Mouse (Mus musculus) Patski (cell line): ENCODE data around the gene Smg9. TPM values are rescaled to one million over a fixed set of nuclear protein-coding genes. Genes with fewer than 3 reads are reported as not detected.

Source experiments
- ATAC-seq: fragments of 100-300 bp; one replicate; pipeline ENCODE4 v1.8.0; 2021
- CTCF ChIA-PET: fragments of 350-600 bp; sonication (Branson Sonifier 250); formaldehyde crosslinking; loops from one replicate; lab custom pipeline; 2022; ENCODE audit warnings: inconsistent platforms; lab: Charles Lee
- POLR2A ChIA-PET: fragments of 350-600 bp; sonication (Branson Sonifier 250); formaldehyde crosslinking; loops from one replicate; lab custom pipeline; 2022; ENCODE audit warnings: antibody characterized with exemption, inconsistent platforms; lab: Charles Lee
- DNase-seq: peaks from one replicate; pipeline ENCODE4 v3.0.0-alpha.2; 2011; ENCODE audit warnings: low read depth, low spot score
- H3K27me3 ChIP-seq: fragments of 371-371 bp; one replicate; pipeline ENCODE4 v1.5.1; 2021
- CTCF ChIP-seq: fragments of 100-300 bp; IDR thresholded peaks from one replicate; pipeline ENCODE4 v1.5.1; 2021
- in situ Hi-C: fragments of 300-500 bp; cut with MboI; formaldehyde crosslinking; loops from 3 replicates; pipeline ENCODE4 v1.11.1; 2018; ENCODE audit warnings: low pct_unique_long_range_greater_than_20kb, mixed read lengths
- polyA plus RNA-seq: library from polyadenylated mRNA; unstranded; gene quantifications from one replicate; pipeline ENCODE4 v1.2.3, GENCODE M21; 2021

Smg9 gene
- polyA plus RNA-seq, 1 experiment from 2014 or later = 26.6 TPM

- no peak for ATAC-seq
Observed at GRCm38 (mm10) chr7:24376456-24376855, 23.0 kb upstream of the Smg9 start.

GRCm38 (mm10) chr7:24377091-24377865 is 22.1 kb upstream of the Smg9 start:
- no peak for DNase-seq

More at GRCm38 (mm10) chr7:24376456-24376855, 23.0 kb upstream of the Smg9 start:
- ChIA-PET POLR2A (no interaction called here), CTCF (interaction anchor here (1.4 kb wide), 1 partner anchor 11 kb away, joined by 3 read pairs; no protein-coding TSS in a partner anchor)
- no peaks in the 10 kb centered on the region for H3K27me3 ChIP-seq
- DNase-seq = no peak
- TF ChIP-seq CTCF = no peak
- in situ Hi-C loops = no loop called here

GRCm38 (mm10) chr7:24378049-24378701 is 21.2 kb upstream of the Smg9 start:
- no peak for ATAC-seq
- CTCF ChIA-PET = interaction anchor here (1.0 kb wide), 1 partner anchor 14 kb away, joined by 4 read pairs; no protein-coding TSS in a partner anchor
- DNase-seq = no peak

More at GRCm38 (mm10) chr7:24377091-24377865, 22.1 kb upstream of the Smg9 start:
- no peak for ATAC-seq
- ChIA-PET POLR2A (no interaction called here), CTCF (interaction anchor here (1.0 to 1.4 kb wide), 2 partner anchors 12 to 14 kb away, joined by 3 to 4 read pairs; no protein-coding TSS in a partner anchor)
- in situ Hi-C loops = no loop called here
- H3K27me3 ChIP-seq = no peaks in the 10 kb centered on the region
- TF ChIP-seq CTCF = no peak

GRCm38 (mm10) chr7:24379934-24380333 is 19.5 kb upstream of the Smg9 start:
- CTCF ChIA-PET = no interaction called here
- TF ChIP-seq CTCF = no peak
- in situ Hi-C loops = no loop called here
- H3K27me3 ChIP-seq = no peaks in the 10 kb centered on the region
- POLR2A ChIA-PET = no interaction called here
- ATAC-seq = no peak
- DNase-seq = no peak

More at GRCm38 (mm10) chr7:24378049-24378701, 21.2 kb upstream of the Smg9 start:
- in situ Hi-C loops = no loop called here
- no peaks in the 10 kb centered on the region for H3K27me3 ChIP-seq
- POLR2A ChIA-PET = no interaction called here
- TF ChIP-seq CTCF = no peak

GRCm38 (mm10) chr7:24380370-24380769 is 19.0 kb upstream of the Smg9 start:
- in situ Hi-C loops = no loop called here
- DNase-seq (no peak), ATAC-seq (no peak)
- TF ChIP-seq CTCF = no peak
- ChIA-PET CTCF (no interaction called here), POLR2A (no interaction called here)
- H3K27me3 ChIP-seq = no peaks in the 10 kb centered on the region

GRCm38 (mm10) chr7:24382730-24383372 is 16.6 kb upstream of the Smg9 start:
- ATAC-seq (no peak), DNase-seq (no peak)
- H3K27me3 ChIP-seq = no peaks in the 10 kb centered on the region
- TF ChIP-seq CTCF = no peak
- ChIA-PET POLR2A (no interaction called here), CTCF (interaction anchor here (2.6 to 3.3 kb wide), 2 partner anchors 18 to 24 kb away, joined by 15 to 26 read pairs; no protein-coding TSS in a partner anchor)
- in situ Hi-C loops = no loop called here

GRCm38 (mm10) chr7:24384070-24384469 is 15.3 kb upstream of the Smg9 start:
- in situ Hi-C loops = no loop called here
- POLR2A ChIA-PET = interaction anchor here (1.4 kb wide), 1 partner anchor 19 kb away, joined by 4 read pairs; no protein-coding TSS in a partner anchor
- TF ChIP-seq CTCF = no peak
- DNase-seq (no peak), ATAC-seq (no peak)
- CTCF ChIA-PET = interaction anchor here (0.9 to 3.3 kb wide), 7 partner anchors 11 to 49 kb away, joined by 3 to 26 read pairs (median 5); partner anchors contain the start of gene Smg9
- no peaks in the 10 kb centered on the region for H3K27me3 ChIP-seq

GRCm38 (mm10) chr7:24384827-24385226 is 14.6 kb upstream of the Smg9 start:
- POLR2A ChIA-PET = interaction anchor here (0.7 to 1.4 kb wide), 2 partner anchors 19 to 304 kb away, joined by 3 to 4 read pairs; no protein-coding TSS in a partner anchor
- CTCF ChIA-PET = interaction anchor here (0.9 to 3.3 kb wide), 8 partner anchors 11 to 49 kb away, joined by 3 to 26 read pairs (median 6); partner anchors contain the start of gene Smg9
- H3K27me3 ChIP-seq = no peaks in the 10 kb centered on the region
- in situ Hi-C loops = no loop called here
- TF ChIP-seq CTCF = no peak
- DNase-seq = no peak
- peak; percentile 13 for ATAC-seq

- DNase-seq (peak; percentile 80), ATAC-seq (peak; percentile 99)
- ChIA-PET POLR2A (interaction anchor here (0.6 to 1.5 kb wide), 3 partner anchors 10 to 272 kb away, joined by 3 to 4 read pairs (median 3); partner anchors contain the start of gene Smg9), CTCF (interaction anchor here (1.4 kb wide), 1 partner anchor 20 kb away, joined by 4 read pairs; no protein-coding TSS in a partner anchor)
- no peak for TF ChIP-seq CTCF
- in situ Hi-C loops = no loop called here
- no peaks in the 10 kb centered on the region for H3K27me3 ChIP-seq
Observed at GRCm38 (mm10) chr7:24387059-24387556, 12.3 kb upstream of the Smg9 start.
